Mouse (Mus musculus): ENCODE measurements around the gene Gpat3.

DNA sequence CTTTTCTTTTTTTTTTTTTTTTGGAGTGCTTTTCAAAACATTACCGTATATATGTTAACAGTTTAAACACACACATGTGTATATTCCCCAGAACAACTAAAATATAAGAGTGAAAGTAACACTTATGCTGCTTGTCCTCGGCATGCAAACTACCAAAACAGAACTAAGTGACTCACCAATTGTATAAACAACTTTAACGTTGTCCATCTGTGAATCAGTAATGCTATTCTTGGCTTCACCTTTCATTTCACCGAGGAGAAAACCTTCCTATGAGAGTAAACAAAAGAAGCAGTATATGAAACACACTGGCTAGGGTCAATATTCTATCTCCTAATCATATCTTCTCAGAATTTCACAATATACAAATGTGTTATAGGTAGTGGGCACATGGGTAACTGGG, 27.2 kb upstream of the Gpat3 start:
- TF ChIP-seq CTCF (IDR thresholded peaks at IDR 0.05; ENCODE audit: low read depth, low read length) (no peak), POLR2A (IDR thresholded peaks at IDR 0.05; ENCODE audit: extremely low read depth, insufficient read depth, low read length) (no peak)
